Mouse (Mus musculus) forebrain, embryonic 13.5 days (tissue): ENCODE data around the gene AA986860. TPM values are rescaled to one million over a fixed set of nuclear protein-coding genes. Genes with fewer than 3 reads are reported as not detected.

Source experiments
- ATAC-seq: fragments of 200-750 bp; cut with Nextera tagmentation; 2 replicates; pipeline ENCODE4 v1.8.0; 2017
- H3K27ac ChIP-seq: fragments of 300-500 bp; sonication (generic); 2 replicates; pipeline ENCODE4 v1.5.1; 2015; ENCODE audit warnings: inconsistent platforms, mild to moderate bottlenecking, moderate library complexity
- H3K27me3 ChIP-seq: fragments of 300-500 bp; sonication (generic); 2 replicates; pipeline ENCODE4 v1.6.1; 2015; ENCODE audit warnings: mild to moderate bottlenecking, inconsistent platforms
- H3K36me3 ChIP-seq: fragments of 300-500 bp; sonication (generic); 2 replicates; pipeline ENCODE4 v1.6.1; 2015; ENCODE audit warnings: mild to moderate bottlenecking, inconsistent platforms; ENCODE audit not compliant: poor library complexity, severe bottlenecking
- H3K4me1 ChIP-seq: fragments of 300-500 bp; sonication (generic); 2 replicates; pipeline ENCODE4 v1.6.1; 2015; ENCODE audit warnings: inconsistent platforms
- H3K4me2 ChIP-seq: fragments of 300-500 bp; sonication (generic); 2 replicates; pipeline ENCODE4 v1.6.1; 2015; ENCODE audit warnings: inconsistent platforms, mild to moderate bottlenecking, moderate library complexity
- H3K4me3 ChIP-seq: fragments of 300-500 bp; sonication (generic); 2 replicates; pipeline ENCODE4 v1.5.1; 2015; ENCODE audit warnings: mild to moderate bottlenecking, inconsistent platforms
- H3K9ac ChIP-seq: fragments of 300-500 bp; sonication (generic); 2 replicates; pipeline ENCODE4 v1.6.1; 2015; ENCODE audit warnings: mild to moderate bottlenecking, inconsistent platforms
- H3K9me3 ChIP-seq: fragments of 300-500 bp; sonication (generic); replicated peaks from 2 replicates; pipeline ENCODE4 v1.6.1; 2016; ENCODE audit warnings: inconsistent platforms
- WGBS: fragments of 180-500 bp; shearing (Covaris S2); methylation state at CpG from one replicate; pipeline ENCODE4 v1.1.7; 2015; 5-methylcytosine and 5-hydroxymethylcytosine counted together
- polyA plus RNA-seq: library from polyadenylated mRNA; unstranded; fragments of >200 nt; fragmentation: Nextera tagmentation; extraction: Ambion mirVana; gene quantifications from 2 replicates; pipeline ENCODE4 v1.2.1, GENCODE M21; 2015

Gene AA986860
- polyA plus RNA-seq, 1 experiment from 2014 or later, result 0.32 TPM

GRCm38 (mm10) chr1:130762045-130762760 is 30.4 kb downstream of the AA986860 start:
- 82% methylated on average over 3 of the region's 3 CpGs for WGBS
- Histone ChIP-seq H3K4me1 (no peaks in the 10 kb centered on the region), H3K27me3 (no peaks in the 10 kb centered on the region), H3K9ac (no peak overlapping the region), H3K9me3 (no peaks in the 10 kb centered on the region), H3K36me3 (no peaks in the 10 kb centered on the region), H3K4me2 (no peak overlapping the region), H3K4me3 (no peak overlapping the region), H3K27ac (no peak overlapping the region)
- no peak for ATAC-seq

GRCm38 (mm10) chr1:130764027-130764461 is 32.3 kb downstream of the AA986860 start:
- Histone ChIP-seq H3K27ac (no peak overlapping the region), H3K4me3 (no peak overlapping the region), H3K4me1 (no peaks in the 10 kb centered on the region), H3K4me2 (no peak overlapping the region), H3K9me3 (no peaks in the 10 kb centered on the region), H3K36me3 (no peaks in the 10 kb centered on the region), H3K9ac (no peak overlapping the region), H3K27me3 (no peaks in the 10 kb centered on the region)
- 92% methylated on average over 12 of the region's 12 CpGs for WGBS
- no peak for ATAC-seq

GRCm38 (mm10) chr1:130767066-130767465 is 35.3 kb downstream of the AA986860 start:
- no peak overlapping the region for H3K9ac ChIP-seq
- H3K27ac ChIP-seq, result no peak overlapping the region
- H3K9me3 ChIP-seq, result no peaks in the 10 kb centered on the region
- H3K27me3 ChIP-seq, result no peaks in the 10 kb centered on the region
- WGBS, result 87% methylated on average over 5 of the region's 5 CpGs
- ATAC-seq, result no peak
- H3K4me2 ChIP-seq, result no peak overlapping the region
- no peaks in the 10 kb centered on the region for H3K4me1 ChIP-seq
- H3K4me3 ChIP-seq, result no peak overlapping the region
- no peaks in the 10 kb centered on the region for H3K36me3 ChIP-seq

GRCm38 (mm10) chr1:130769925-130770324 is 38.1 kb downstream of the AA986860 start:
- Histone ChIP-seq H3K36me3 (no peaks in the 10 kb centered on the region), H3K27ac (no peak overlapping the region), H3K9me3 (no peaks in the 10 kb centered on the region), H3K4me2 (no peak overlapping the region), H3K4me1 (no peaks in the 10 kb centered on the region), H3K27me3 (no peaks in the 10 kb centered on the region), H3K9ac (no peak overlapping the region), H3K4me3 (no peak overlapping the region)
- 87% methylated on average over 2 of the region's 2 CpGs for WGBS
- ATAC-seq, result no peak

GRCm38 (mm10) chr1:130770487-130770886 is 38.7 kb downstream of the AA986860 start:
- no peak overlapping the region for H3K9ac ChIP-seq
- H3K4me1 ChIP-seq, result no peaks in the 10 kb centered on the region
- no peak overlapping the region for H3K4me2 ChIP-seq
- H3K27ac ChIP-seq, result no peak overlapping the region
- 89% methylated on average over 4 of the region's 4 CpGs for WGBS
- ATAC-seq, result no peak
- H3K27me3 ChIP-seq, result no peaks in the 10 kb centered on the region
- no peaks in the 10 kb centered on the region for H3K9me3 ChIP-seq
- no peak overlapping the region for H3K4me3 ChIP-seq
- no peaks in the 10 kb centered on the region for H3K36me3 ChIP-seq

GRCm38 (mm10) chr1:130770981-130771494 is 39.3 kb downstream of the AA986860 start:
- Histone ChIP-seq H3K9ac (no peak overlapping the region), H3K4me3 (no peak overlapping the region), H3K27me3 (no peaks in the 10 kb centered on the region), H3K4me1 (no peaks in the 10 kb centered on the region), H3K9me3 (no peaks in the 10 kb centered on the region), H3K4me2 (no peak overlapping the region), H3K27ac (no peak overlapping the region), H3K36me3 (no peaks in the 10 kb centered on the region)
- no peak for ATAC-seq
- WGBS, result 78% methylated on average over 3 of the region's 3 CpGs

GRCm38 (mm10) chr1:130775234-130775633 is 43.5 kb downstream of the AA986860 start:
- H3K9ac ChIP-seq, result no peak overlapping the region
- H3K4me2 ChIP-seq, result no peak overlapping the region
- H3K27ac ChIP-seq, result no peak overlapping the region
- ATAC-seq, result no peak
- no peaks in the 10 kb centered on the region for H3K4me1 ChIP-seq
- H3K9me3 ChIP-seq, result no peaks in the 10 kb centered on the region
- H3K4me3 ChIP-seq, result no peak overlapping the region
- H3K27me3 ChIP-seq, result no peaks in the 10 kb centered on the region
- 61% methylated on average over 2 of the region's 2 CpGs for WGBS
- no peaks in the 10 kb centered on the region for H3K36me3 ChIP-seq

- Histone ChIP-seq H3K9me3 (no peaks in the 10 kb centered on the region), H3K4me3 (no peak overlapping the region), H3K9ac (no peak overlapping the region), H3K4me2 (no peak overlapping the region), H3K27me3 (no peaks in the 10 kb centered on the region), H3K4me1 (no peaks in the 10 kb centered on the region), H3K36me3 (no peaks in the 10 kb centered on the region), H3K27ac (no peak overlapping the region)
- WGBS, result 79% methylated on average over 7 of the region's 7 CpGs
- ATAC-seq, result no peak
Measured at GRCm38 (mm10) chr1:130775691-130776331, 44.0 kb downstream of the AA986860 start.

GRCm38 (mm10) chr1:130776645-130777044 is 44.9 kb downstream of the AA986860 start:
- WGBS, result 82% methylated on average over 1 of the region's 1 CpGs
- no peaks in the 10 kb centered on the region for H3K36me3 ChIP-seq
- no peak for ATAC-seq
- no peaks in the 10 kb centered on the region for H3K4me1 ChIP-seq
- H3K4me3 ChIP-seq, result no peak overlapping the region
- no peak overlapping the region for H3K9ac ChIP-seq
- no peak overlapping the region for H3K4me2 ChIP-seq
- H3K9me3 ChIP-seq, result no peaks in the 10 kb centered on the region
- H3K27me3 ChIP-seq, result no peaks in the 10 kb centered on the region
- H3K27ac ChIP-seq, result no peak overlapping the region

- no peak overlapping the region for H3K4me3 ChIP-seq
- H3K36me3 ChIP-seq, result no peaks in the 10 kb centered on the region
- no peak overlapping the region for H3K9ac ChIP-seq
- H3K4me2 ChIP-seq, result no peak overlapping the region
- 88% methylated on average over 3 of the region's 3 CpGs for WGBS
- no peak for ATAC-seq
- H3K9me3 ChIP-seq, result no peaks in the 10 kb centered on the region
- no peaks in the 10 kb centered on the region for H3K4me1 ChIP-seq
- H3K27ac ChIP-seq, result no peak overlapping the region
- H3K27me3 ChIP-seq, result no peaks in the 10 kb centered on the region
Measured at GRCm38 (mm10) chr1:130779867-130780266, 48.1 kb downstream of the AA986860 start.

GRCm38 (mm10) chr1:130784054-130784453 is 52.3 kb downstream of the AA986860 start:
- WGBS, result 33% methylated on average over 4 of the region's 4 CpGs
- no peak overlapping the region for H3K4me3 ChIP-seq
- no peak for ATAC-seq
- H3K36me3 ChIP-seq, result no peaks in the 10 kb centered on the region
- no peak overlapping the region for H3K4me2 ChIP-seq
- H3K9me3 ChIP-seq, result no peaks in the 10 kb centered on the region
- no peak overlapping the region for H3K9ac ChIP-seq
- H3K27ac ChIP-seq, result no peak overlapping the region
- no peaks in the 10 kb centered on the region for H3K4me1 ChIP-seq
- H3K27me3 ChIP-seq, result no peaks in the 10 kb centered on the region

GRCm38 (mm10) chr1:130787001-130787400 is 55.2 kb downstream of the AA986860 start:
- Histone ChIP-seq H3K27me3 (no peaks in the 10 kb centered on the region), H3K4me3 (no peak overlapping the region), H3K27ac (no peak overlapping the region), H3K36me3 (no peaks in the 10 kb centered on the region), H3K4me2 (no peak overlapping the region), H3K4me1 (peaks cover 6% of the 10 kb centered on the region; the same call in 1 of the 2 replicates), H3K9me3 (peaks cover 1% of the 10 kb centered on the region), H3K9ac (no peak overlapping the region)
- no peak for ATAC-seq
- WGBS, result 59% methylated on average over 4 of the region's 4 CpGs
